In genomic region chr1:120073519-120074306, GRCm38 (mm10) we compare ENCODE assay signal across 8 mouse cellular contexts. TPM values are rescaled to one million over a fixed set of nuclear protein-coding genes. Genes with fewer than 3 reads are reported as not detected.
DNase-seq lines count a peak whose midpoint lies in the region; ATAC-seq lines count a peak whose summit lies in the region.

TSS of gene Tmem37 (minus strand) at chr1:120074074.

- no peaks in the 10 kb centered on the region for H3K36me3 ChIP-seq in intestine, embryonic 15.5 days
- no peaks in the 10 kb centered on the region for H3K36me3 ChIP-seq in liver, embryonic 16.5 days (ENCODE audit: control insufficient read depth, insufficient read depth)
- H3K36me3 ChIP-seq in neural tube, embryonic 11.5 days (ENCODE audit: control insufficient read depth, insufficient read depth, low read length), result no peaks in the 10 kb centered on the region

- H3K27me3 ChIP-seq in intestine, embryonic 15.5 days (replicated peaks), result no peaks in the 10 kb centered on the region
- H3K27me3 ChIP-seq in liver, embryonic 16.5 days (ENCODE audit: control insufficient read depth, insufficient read depth, low read depth, low read length), result peaks cover 4% of the 10 kb centered on the region; the same call in 1 of the 2 replicates
- H3K27me3 ChIP-seq in neural tube, embryonic 11.5 days (ENCODE audit: control insufficient read depth, insufficient read depth, low read length), result 0 out of 2 replicates have a peak, but pooled peaks cover 2% of the 10 kb centered on the region

- H3K9ac ChIP-seq in intestine, embryonic 15.5 days, result peak within 1 kb of the TSS; percentile 41
- peak within 1 kb of the TSS; percentile 55 for H3K9ac ChIP-seq in liver, embryonic 16.5 days (ENCODE audit: low read depth, low read length)
- peak within 1 kb of the TSS; percentile 44 for H3K9ac ChIP-seq in neural tube, embryonic 11.5 days (ENCODE audit: low read length)

- H3K9me3 ChIP-seq in intestine, embryonic 15.5 days, result no peaks in the 10 kb centered on the region
- H3K9me3 ChIP-seq in liver, embryonic 16.5 days (replicated peaks; ENCODE audit: control insufficient read depth, low read length), result no peaks in the 10 kb centered on the region
- H3K9me3 ChIP-seq in neural tube, embryonic 11.5 days (ENCODE audit: control insufficient read depth, low read length), result no peaks in the 10 kb centered on the region

- H3K4me2 ChIP-seq in intestine, embryonic 15.5 days (replicated peaks), result peak within 1 kb of the TSS; percentile 81
- H3K4me2 ChIP-seq in liver, embryonic 16.5 days (ENCODE audit: low read depth, low read length), result peak within 1 kb of the TSS; percentile 48
- H3K4me2 ChIP-seq in neural tube, embryonic 11.5 days (ENCODE audit: low read depth), result peak within 1 kb of the TSS; percentile 83

- WGBS in intestine, embryonic 15.5 days, result 4% methylated on average over 40 of the region's 40 CpGs
- 3% methylated on average over 40 of the region's 40 CpGs for WGBS in liver, embryonic 16.5 days (ENCODE audit: insufficient replicate concordance)
- 1% methylated on average over 40 of the region's 40 CpGs for WGBS in neural tube, embryonic 11.5 days

- ATAC-seq in common myeloid progenitor, adult 5-6 weeks (replicated peaks; ENCODE audit: low read depth, poor library complexity, severe bottlenecking), result peak; percentile 79
- peak; percentile 90 for ATAC-seq in intestine, embryonic 15.5 days
- ATAC-seq in liver, embryonic 16.5 days (ENCODE audit: low read depth), result peak; percentile 80
- peak; percentile 73 for ATAC-seq in neural tube, embryonic 11.5 days (ENCODE audit: insufficient read depth, low FRiP score, low TSS enrichment)
- ATAC-seq in erythroid progenitor cell, adult 5-6 weeks (replicated peaks; ENCODE audit: low FRiP score, poor library complexity, severe bottlenecking), result no peak

- DNase-seq in B cell, adult 2 months, result peak; percentile 6
- DNase-seq in Muller cell, postnatal 12 days (ENCODE audit: inconsistent ontology term), result peak; percentile 87
- no peak for DNase-seq in gonadal fat pad, adult 2 months (ENCODE audit: low read depth)
- DNase-seq in neural tube, embryonic 11.5 days (ENCODE audit: low spot score), result peak; percentile 81

- peak within 1 kb of the TSS; percentile 44 for H3K4me3 ChIP-seq in intestine, embryonic 15.5 days (replicated peaks)
- H3K4me3 ChIP-seq in liver, embryonic 16.5 days (ENCODE audit: low read depth, low read length), result peak within 1 kb of the TSS; percentile 54
- H3K4me3 ChIP-seq in neural tube, embryonic 11.5 days (ENCODE audit: low read depth, low read length), result peak within 1 kb of the TSS; percentile 37

- H3K27ac ChIP-seq in intestine, embryonic 15.5 days, result peak within 1 kb of the TSS; percentile 54
- peak within 1 kb of the TSS; percentile 74 for H3K27ac ChIP-seq in liver, embryonic 16.5 days (ENCODE audit: low read length)
- no peak within 1 kb of the TSS for H3K27ac ChIP-seq in neural tube, embryonic 11.5 days (ENCODE audit: low read depth, low read length)

- H3K4me1 ChIP-seq in intestine, embryonic 15.5 days (replicated peaks), result peaks cover 24% of the 10 kb centered on the region
- H3K4me1 ChIP-seq in liver, embryonic 16.5 days (ENCODE audit: control insufficient read depth, low read depth, low read length), result peaks cover 7% of the 10 kb centered on the region; the same call in 1 of the 2 replicates
- peaks cover 14% of the 10 kb centered on the region for H3K4me1 ChIP-seq in neural tube, embryonic 11.5 days (ENCODE audit: control insufficient read depth, insufficient read depth, low read length)

RNA-seq across cellular contexts. Expression of gene Tmem37, which starts in this region (rescaled TPM):
- 0.78 and 0.87 TPM in 2 replicates for total RNA-seq in common myeloid progenitor, adult 5-6 weeks (2017)
- 63.7 and 64.2 TPM in 2 replicates for polyA plus RNA-seq in gonadal fat pad, adult 2 months (2012; rRNA removed)
- polyA plus RNA-seq in intestine, embryonic 15.5 days (2015; fragmentation: Nextera tagmentation; extraction: Ambion mirVana), result 51.3 and 66.1 TPM in 2 replicates
- polyA plus RNA-seq in liver, embryonic 16.5 days (2015; fragmentation: Nextera tagmentation; extraction: Ambion mirVana), result 89.2 and 94.7 TPM in 2 replicates
- polyA plus RNA-seq in neural tube, embryonic 11.5 days (2014; fragmentation: Nextera tagmentation; extraction: Ambion mirVana), result 7.4 and 8.6 TPM in 2 replicates
- total RNA-seq in erythroid progenitor cell, adult 5-6 weeks (2015; ENCODE audit: low replicate concordance), result 3.2 TPM in 1 of 2 replicates, not detected in the other
- not detected in 2 replicates for total RNA-seq in erythroid progenitor cell, adult 5-6 weeks (2017; ENCODE audit: low replicate concordance)

Comparison
In these comparisons a context has a peak if more than half of its experiments do, and no peak if none do; other contexts are left out.
1. Peak in ATAC-seq in common myeloid progenitor, adult 5-6 weeks; RNA of the gene not detected or under 1 TPM.